7 mouse cellular contexts compared by ENCODE assay signal in the genomic region with DNA sequence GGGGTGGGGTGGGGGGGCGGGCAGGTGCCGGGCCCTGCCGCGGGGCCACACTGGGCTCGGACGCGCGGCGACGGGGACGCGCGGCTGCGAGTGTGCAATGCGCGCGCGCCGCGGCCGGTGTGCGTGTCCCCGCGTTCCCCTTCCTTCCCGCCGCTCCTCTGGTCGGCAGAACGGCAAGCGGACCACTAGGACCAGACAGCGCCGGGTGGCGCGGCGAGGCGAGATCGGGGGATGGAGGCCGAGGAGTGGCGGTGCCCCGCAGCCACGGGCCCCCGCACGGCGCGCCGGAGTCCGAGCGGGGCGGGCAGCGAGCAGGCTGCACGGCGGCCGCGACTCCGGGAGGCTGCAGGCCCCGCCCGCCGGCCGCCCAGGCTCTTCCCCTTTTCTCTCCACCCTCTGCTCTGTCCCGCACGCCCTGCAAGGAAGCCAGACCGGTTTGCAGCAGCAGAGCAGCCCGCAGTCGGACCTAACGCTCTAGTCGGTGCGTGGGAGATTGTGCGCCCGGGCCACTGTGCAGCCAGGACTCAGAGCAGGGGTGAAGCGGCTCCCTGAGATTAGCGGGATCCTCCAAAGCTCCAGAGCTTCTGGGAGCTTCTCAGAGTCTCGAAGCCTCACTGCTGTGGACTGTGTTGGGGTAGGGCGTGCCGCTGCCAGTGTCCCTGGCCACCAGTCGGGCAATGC. TPM values are rescaled to one million over a fixed set of nuclear protein-coding genes. Genes with fewer than 3 reads are reported as not detected.
A peak's percentile ranks its signal among the peaks of the same experiment; 100 is the strongest.
DNase-seq lines count a peak whose midpoint lies in the region; ATAC-seq and TF ChIP-seq lines count a peak whose summit lies in the region.

No protein-coding gene starts in this region.

- peak overlapping the region; percentile 66 for H3K9ac ChIP-seq in embryonic facial prominence, embryonic 12.5 days
- H3K9ac ChIP-seq in limb, embryonic 15.5 days, result peak overlapping the region; percentile 42
- H3K9ac ChIP-seq in midbrain, postnatal 0 days (replicated peaks; ENCODE audit: low read length, poor library complexity, severe bottlenecking), result peak overlapping the region; percentile 74

- H3K27me3 ChIP-seq in embryonic facial prominence, embryonic 12.5 days, result peaks cover 19% of the 10 kb centered on the region
- H3K27me3 ChIP-seq in limb, embryonic 15.5 days, result peaks cover 49% of the 10 kb centered on the region
- no peaks in the 10 kb centered on the region for H3K27me3 ChIP-seq in midbrain, postnatal 0 days (ENCODE audit: insufficient read depth, low read length)

- under 1% methylated on average over 46 of the region's 74 CpGs for WGBS in embryonic facial prominence, embryonic 12.5 days
- under 1% methylated on average over 68 of the region's 74 CpGs for WGBS in limb, embryonic 15.5 days
- 0% methylated on average over 36 of the region's 74 CpGs for WGBS in midbrain, postnatal 0 days

- peak; percentile 85 for ATAC-seq in embryonic facial prominence, embryonic 12.5 days (ENCODE audit: insufficient number of reproducible peaks, insufficient read depth, low FRiP score, low TSS enrichment)
- peak; percentile 64; the same call in 1 of the 2 replicates for ATAC-seq in limb, embryonic 15.5 days (ENCODE audit: insufficient number of reproducible peaks, low FRiP score, low TSS enrichment, low read depth)
- peak; percentile 79 for ATAC-seq in midbrain, postnatal 0 days (ENCODE audit: low FRiP score)

- H3K4me1 ChIP-seq in embryonic facial prominence, embryonic 12.5 days, result peaks cover 26% of the 10 kb centered on the region
- peaks cover 26% of the 10 kb centered on the region for H3K4me1 ChIP-seq in limb, embryonic 15.5 days
- 0 out of 2 replicates have a peak, but pooled peaks cover 5% of the 10 kb centered on the region for H3K4me1 ChIP-seq in midbrain, postnatal 0 days (ENCODE audit: insufficient read depth, low read length)

- H3K4me2 ChIP-seq in embryonic facial prominence, embryonic 12.5 days (replicated peaks), result peak overlapping the region; percentile 98
- peak overlapping the region; percentile 96 for H3K4me2 ChIP-seq in limb, embryonic 15.5 days
- peak overlapping the region; percentile 65 for H3K4me2 ChIP-seq in midbrain, postnatal 0 days (ENCODE audit: low read depth, low read length, poor library complexity, severe bottlenecking)

- H3K4me3 ChIP-seq in embryonic facial prominence, embryonic 12.5 days, result peak overlapping the region; percentile 82
- peak overlapping the region; percentile 77 for H3K4me3 ChIP-seq in limb, embryonic 15.5 days
- H3K4me3 ChIP-seq in midbrain, postnatal 0 days (ENCODE audit: low read depth, low read length), result peak overlapping the region; percentile 89

- H3K9me3 ChIP-seq in embryonic facial prominence, embryonic 12.5 days, result no peaks in the 10 kb centered on the region
- no peaks in the 10 kb centered on the region for H3K9me3 ChIP-seq in limb, embryonic 15.5 days
- no peaks in the 10 kb centered on the region for H3K9me3 ChIP-seq in midbrain, postnatal 0 days (ENCODE audit: low read length)

- H3K36me3 ChIP-seq in embryonic facial prominence, embryonic 12.5 days, result no peaks in the 10 kb centered on the region
- no peaks in the 10 kb centered on the region for H3K36me3 ChIP-seq in limb, embryonic 15.5 days
- H3K36me3 ChIP-seq in midbrain, postnatal 0 days (ENCODE audit: insufficient read depth, low read length), result no peaks in the 10 kb centered on the region

- no peak for TF ChIP-seq CTCF in midbrain, postnatal 0 days (IDR thresholded peaks at IDR 0.05)

- H3K27ac ChIP-seq in embryonic facial prominence, embryonic 12.5 days, result 0 out of 2 replicates have a peak overlapping the region, but pooled peaks have one; percentile 6
- H3K27ac ChIP-seq in limb, embryonic 15.5 days, result no peak overlapping the region
- 0 out of 2 replicates have a peak overlapping the region, but pooled peaks have one; percentile 7 for H3K27ac ChIP-seq in midbrain, postnatal 0 days (ENCODE audit: low read depth, low read length)

- peak; percentile 85 to 87 for DNase-seq in adrenal gland, postnatal 36 days
- peak; percentile 31 for DNase-seq in heart, adult 8-10 months (ENCODE audit: low spot score)
- DNase-seq in kidney, adult 8-10 months, result peak; percentile 48 to 50
- DNase-seq in midbrain, postnatal 0 days (ENCODE audit: low spot score), result peak; percentile 61
- DNase-seq in spleen, postnatal 10 days (ENCODE audit: low spot score in 2 of 2), result peak; percentile 85 to 88

RNA-seq across cellular contexts. Expression of a gene that starts 0.4 kb away (rescaled TPM):
- 10 to 100 TPM; 18.7 to 20.1 TPM for total RNA-seq in adrenal gland, postnatal 36 days (2021)
- polyA plus RNA-seq in embryonic facial prominence, embryonic 12.5 days (2016; fragmentation: Nextera tagmentation; extraction: Ambion mirVana), result 1.9 and 2.0 TPM in 2 replicates
- 10 to 100 TPM; 20.2 to 23.1 (median 21.5) TPM for total RNA-seq in heart, adult 8-10 months (2022)
- 0.72 and 0.77 TPM in 2 replicates for polyA plus RNA-seq in limb, embryonic 15.5 days (2015; fragmentation: Nextera tagmentation; extraction: Ambion mirVana)
- total RNA-seq in midbrain, postnatal 0 days (2014; rRNA removed), result 1.9 and 3.0 TPM in 2 replicates
- 0.80 and 0.86 TPM in 2 replicates for polyA plus RNA-seq in midbrain, postnatal 0 days (2015; fragmentation: Nextera tagmentation; extraction: Ambion mirVana)

Comparison
In these comparisons a context has a peak if more than half of its experiments do, and no peak if none do; other contexts are left out.
1. DNase-seq: peak in every context shown above with its lines; median percentile 86 in spleen, postnatal 10 days; 86 in adrenal gland, postnatal 36 days; 61 in midbrain, postnatal 0 days; 49 in kidney, adult 8-10 months; 31 in heart, adult 8-10 months.